Mouse (Mus musculus) brain, embryonic 14.5 days (tissue): ENCODE measurements at regions not wholly inside any gene's neighbourhood (a gene's known extent, or its start where the extent isn't known, plus 50 kb on each side); places are given as distances from the start of the nearest gene placed in this dataset.

Experiments used
- CTCF ChIP-seq: fragments of 200-500 bp; IDR thresholded peaks from 2 replicates; pipeline ENCODE4 v1.5.1; 2012; ENCODE audit warnings: inconsistent platforms, mild to moderate bottlenecking, moderate library complexity, borderline replicate concordance; ENCODE audit not compliant: insufficient read depth, insufficient read length; ENCODE audit errors: extremely low read depth
- POLR2A ChIP-seq: fragments of 200-500 bp; IDR thresholded peaks from 2 replicates; pipeline ENCODE4 v1.6.1; 2012; ENCODE audit warnings: mild to moderate bottlenecking, inconsistent platforms, borderline replicate concordance; ENCODE audit not compliant: poor library complexity, insufficient read depth, insufficient read length, severe bottlenecking; ENCODE audit errors: extremely low read depth

- TF ChIP-seq POLR2A (no peak), CTCF (no peak)
Observed at GRCm38 (mm10) chr1:23495412-23495811, 97.8 kb upstream of the Ogfrl1 start.
